Mouse (Mus musculus) retina, postnatal 1 day (tissue): Measurements from ENCODE around the gene Vmn1r223.
"Not testable (repeated sequence)": the region's sequence is repeated elsewhere in the genome, so short reads cannot be mapped to it uniquely, and the experiment has no call there.

Source experiments
- DNase-seq: peaks from one replicate; pipeline ENCODE4 v3.0.0-alpha.2; 2012

Gene Vmn1r223

DNA sequence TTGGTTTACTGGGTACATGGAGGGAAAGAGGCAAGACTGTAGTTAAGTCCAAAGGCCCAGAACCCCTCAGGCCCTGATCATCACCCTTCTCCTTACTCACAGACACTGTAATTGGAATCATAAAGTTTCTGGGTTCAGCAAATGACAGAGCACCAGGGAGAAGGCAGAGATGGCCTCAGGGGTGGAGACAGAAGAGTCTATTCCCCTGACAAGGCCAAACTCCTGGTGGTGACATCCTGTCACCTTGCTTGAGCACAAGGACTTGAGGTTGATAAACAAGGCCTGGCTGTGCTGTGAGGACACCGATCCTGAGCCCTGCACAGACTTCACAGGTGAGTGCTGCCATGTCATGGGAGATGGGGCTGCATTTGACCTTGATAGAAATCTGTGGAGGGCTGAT lies at the start of gene Vmn1r223:
Vmn1r223 (plus strand) TSS at position 301 of the 400 bp plus-strand sequence.
- not testable (repeated sequence) for DNase-seq

GRCm38 (mm10) chr13:23203885-23204284 lies 43.0 kb upstream of the Vmn1r223 start:
- peak; percentile 0 for DNase-seq

DNA sequence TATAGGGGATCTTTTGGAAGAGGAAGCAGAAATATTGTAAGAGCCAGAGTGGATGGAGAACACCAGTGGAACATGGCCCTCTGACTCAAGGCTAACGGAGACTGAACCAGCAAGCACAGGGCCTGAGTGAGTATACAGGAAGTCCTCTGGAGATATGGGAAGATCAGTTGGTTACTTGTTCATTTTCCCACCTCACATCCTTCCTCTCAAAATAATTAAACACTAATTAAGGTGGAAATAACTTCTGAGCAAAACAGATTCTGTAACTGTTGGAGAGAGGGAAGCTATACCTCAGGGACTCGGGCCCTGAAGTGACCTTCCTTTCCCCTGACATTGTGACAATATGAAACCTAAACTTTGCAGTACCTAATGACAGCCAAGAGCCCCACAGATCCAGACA lies 33.1 kb upstream of the Vmn1r223 start, which contains the start of gene Vmn1r221:
Vmn1r221 (plus strand) TSS at position 301 of the 400 bp plus-strand sequence.
- DNase-seq, result not testable (repeated sequence)

- not testable (repeated sequence) for DNase-seq
Observed at GRCm38 (mm10) chr13:23235847-23236246, 11.1 kb upstream of the Vmn1r223 start, which contains the start of gene Vmn1r222. Vmn1r222 (minus strand) TSS chr13:23235947.

DNA sequence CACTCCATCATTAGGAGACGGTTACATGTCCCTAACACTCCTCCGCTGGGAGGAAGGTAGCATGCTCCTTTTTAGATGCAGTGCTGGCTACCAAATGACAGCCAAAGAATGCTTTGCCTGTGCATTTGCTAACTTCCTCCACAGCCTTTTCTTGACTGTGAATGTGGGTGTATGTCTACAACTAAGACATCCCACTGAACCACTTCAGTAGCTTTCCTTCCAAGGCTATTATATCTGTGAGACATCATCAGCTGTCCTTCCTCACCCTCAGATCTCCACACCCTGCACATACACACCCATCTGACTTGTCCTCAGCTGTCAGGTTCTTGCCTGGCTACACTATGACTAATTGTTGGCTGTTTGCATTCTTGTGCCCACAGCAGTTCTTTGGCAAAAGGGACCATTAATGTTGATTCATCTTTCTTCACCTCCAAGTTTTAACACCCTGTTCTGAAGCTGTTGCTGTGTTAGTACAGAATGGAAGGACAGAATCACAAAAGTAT lies 11.7 kb downstream of the Vmn1r223 start:
- DNase-seq, result no peak

DNA sequence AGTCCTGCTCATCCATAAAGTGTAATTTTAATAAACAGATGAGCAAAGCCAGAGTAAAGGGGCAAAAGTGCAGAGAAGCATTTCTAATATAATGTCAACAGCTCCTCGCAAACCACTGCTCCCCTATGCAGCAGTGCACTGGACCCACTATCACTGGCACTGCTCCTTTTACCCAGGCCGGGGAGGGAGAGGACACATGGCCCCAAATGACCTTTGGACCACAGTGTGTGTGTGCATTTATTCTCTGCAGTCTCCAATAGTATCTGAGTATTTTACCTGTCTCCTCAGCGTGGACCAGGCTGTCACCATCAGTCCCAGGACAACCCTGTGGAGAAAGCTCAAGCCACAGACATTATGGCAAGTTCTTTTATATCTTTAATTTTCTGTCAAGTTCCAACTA lies 21.7 kb downstream of the Vmn1r223 start:
- not testable (repeated sequence) for DNase-seq

DNA sequence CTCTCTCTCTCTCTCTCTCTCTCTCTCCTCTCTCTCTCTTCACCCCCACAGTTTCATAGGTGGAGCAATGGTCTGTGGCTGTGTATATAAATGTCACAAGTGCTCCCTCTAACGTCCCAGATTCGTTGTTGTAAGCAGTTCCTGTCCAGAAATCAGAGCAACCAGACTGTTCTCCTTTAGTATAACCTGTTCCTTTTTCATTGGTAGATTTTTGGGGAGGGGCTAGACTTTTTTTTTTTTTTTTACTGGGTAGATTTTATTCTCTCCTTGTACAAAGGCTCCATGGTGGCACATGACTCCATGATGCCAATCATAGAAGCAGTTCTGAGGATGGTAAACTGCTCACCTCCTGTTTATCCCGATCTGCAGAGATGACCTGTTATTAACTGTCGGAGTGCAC lies 22.2 kb downstream of the Vmn1r223 start:
- DNase-seq, result peak; percentile 34

DNA sequence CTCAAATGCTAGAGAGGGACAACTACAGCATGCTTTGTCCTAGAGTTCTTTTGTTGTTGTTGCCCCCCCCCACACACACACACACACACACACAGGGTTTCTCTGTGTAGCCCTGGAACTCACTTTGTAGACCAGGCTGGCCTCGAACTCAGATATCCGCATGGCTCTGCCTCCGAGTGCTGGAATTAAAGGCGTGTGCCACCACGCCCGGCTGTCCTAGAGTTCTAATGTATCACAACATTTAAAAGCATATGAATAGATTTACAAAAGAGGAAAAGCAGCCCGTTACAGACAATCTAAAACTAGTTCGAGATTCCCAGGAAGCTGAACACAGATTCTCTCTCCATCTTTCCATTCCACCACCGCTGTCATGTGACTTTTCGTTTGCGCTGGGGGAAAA lies 22.7 kb downstream of the Vmn1r223 start:
- DNase-seq, result no peak

DNA sequence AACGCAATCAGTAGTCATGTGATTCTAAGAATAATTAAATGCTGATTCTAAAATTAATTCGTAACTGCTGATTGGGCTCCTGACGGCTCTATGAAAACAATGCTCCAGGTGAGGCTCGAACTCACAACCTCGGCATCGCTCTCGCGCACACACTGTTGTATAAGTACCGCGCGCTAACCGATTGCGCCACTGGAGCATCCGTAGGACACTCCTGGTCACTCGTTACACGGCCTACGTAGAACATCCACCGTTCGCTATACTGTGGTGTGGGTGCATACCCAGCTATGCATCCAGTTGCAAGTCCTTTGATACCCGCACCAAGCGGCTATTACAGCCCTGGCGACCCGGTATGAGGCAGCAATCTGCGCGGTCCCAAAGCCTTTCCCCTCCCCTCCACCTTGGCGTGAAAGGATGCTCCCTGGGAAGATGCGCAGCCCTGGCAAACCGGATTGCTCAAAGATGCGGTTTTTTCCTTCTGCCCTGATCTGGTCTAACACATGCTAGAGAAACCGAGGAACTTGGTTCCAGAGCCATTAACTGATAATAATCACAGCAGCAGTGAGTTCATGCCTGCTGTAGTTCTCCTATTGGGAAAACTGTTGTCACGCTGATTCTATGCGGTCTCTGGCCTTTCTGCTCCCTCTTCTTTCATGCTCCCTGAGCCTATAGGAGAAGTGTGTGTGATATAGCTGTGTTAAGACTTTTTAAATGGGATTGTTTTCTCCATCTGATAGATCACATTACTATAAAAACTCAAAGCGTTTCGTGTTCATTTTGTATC lies 23.6 kb downstream of the Vmn1r223 start:
- DNase-seq, result peak; percentile 65

GRCm38 (mm10) chr13:23279576-23279975 lies 32.6 kb downstream of the Vmn1r223 start:
- no peak for DNase-seq

- DNase-seq, result no peak
Observed at GRCm38 (mm10) chr13:23279992-23280391, 33.1 kb downstream of the Vmn1r223 start.

- peak; percentile 62 for DNase-seq
Observed at GRCm38 (mm10) chr13:23285191-23285920, 38.4 kb downstream of the Vmn1r223 start.

- DNase-seq, result peak; percentile 61
Observed at GRCm38 (mm10) chr13:23285921-23286720, 39.2 kb downstream of the Vmn1r223 start.

GRCm38 (mm10) chr13:23286721-23287362 lies 39.9 kb downstream of the Vmn1r223 start:
- DNase-seq, result peak; percentile 46

- no peak for DNase-seq
Observed at GRCm38 (mm10) chr13:23297737-23298136, 50.8 kb downstream of the Vmn1r223 start.

GRCm38 (mm10) chr13:23298445-23299232 lies 51.7 kb downstream of the Vmn1r223 start:
- DNase-seq, result peak; percentile 55

- peak; percentile 39 for DNase-seq
Observed at GRCm38 (mm10) chr13:23299276-23299998, 52.5 kb downstream of the Vmn1r223 start.

DNA sequence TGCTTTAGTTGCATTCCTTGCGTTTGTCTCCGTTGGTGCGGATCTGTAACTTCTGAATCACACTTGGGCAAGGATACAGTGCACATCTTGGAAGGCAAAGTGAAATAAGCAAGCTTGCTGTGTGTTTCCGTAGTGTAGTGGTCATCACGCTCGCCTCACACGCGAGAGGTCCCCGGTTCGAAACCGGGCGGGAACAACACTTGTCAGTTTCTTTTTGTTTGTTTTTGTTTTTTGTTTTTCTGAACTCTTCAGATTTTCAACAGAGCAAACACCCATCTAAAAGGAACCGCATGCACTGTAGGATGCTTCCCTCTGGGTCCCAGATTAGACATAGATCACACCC lies 53.0 kb downstream of the Vmn1r223 start:
- peak; percentile 73 for DNase-seq
